Mouse (Mus musculus): ENCODE results near the gene Slc9a3r1. TPM values are rescaled to one million over a fixed set of nuclear protein-coding genes. Genes with fewer than 3 reads are reported as not detected.

Slc9a3r1 gene
- polyA plus RNA-seq, 1 experiment: 5.3 TPM

GRCm38 (mm10) chr11:115157933-115158719 lies 5.0 kb upstream of the Slc9a3r1 start:
- Histone ChIP-seq H3K27ac (replicated peaks; ENCODE audit: low read depth, low read length) (no peak overlapping the region), H3K4me1 (ENCODE audit: control insufficient read depth, insufficient read depth, insufficient read length, low read length) (no peaks in the 10 kb centered on the region), H3K4me3 (ENCODE audit: insufficient read depth, low read depth, low read length) (no peak overlapping the region)

DNA sequence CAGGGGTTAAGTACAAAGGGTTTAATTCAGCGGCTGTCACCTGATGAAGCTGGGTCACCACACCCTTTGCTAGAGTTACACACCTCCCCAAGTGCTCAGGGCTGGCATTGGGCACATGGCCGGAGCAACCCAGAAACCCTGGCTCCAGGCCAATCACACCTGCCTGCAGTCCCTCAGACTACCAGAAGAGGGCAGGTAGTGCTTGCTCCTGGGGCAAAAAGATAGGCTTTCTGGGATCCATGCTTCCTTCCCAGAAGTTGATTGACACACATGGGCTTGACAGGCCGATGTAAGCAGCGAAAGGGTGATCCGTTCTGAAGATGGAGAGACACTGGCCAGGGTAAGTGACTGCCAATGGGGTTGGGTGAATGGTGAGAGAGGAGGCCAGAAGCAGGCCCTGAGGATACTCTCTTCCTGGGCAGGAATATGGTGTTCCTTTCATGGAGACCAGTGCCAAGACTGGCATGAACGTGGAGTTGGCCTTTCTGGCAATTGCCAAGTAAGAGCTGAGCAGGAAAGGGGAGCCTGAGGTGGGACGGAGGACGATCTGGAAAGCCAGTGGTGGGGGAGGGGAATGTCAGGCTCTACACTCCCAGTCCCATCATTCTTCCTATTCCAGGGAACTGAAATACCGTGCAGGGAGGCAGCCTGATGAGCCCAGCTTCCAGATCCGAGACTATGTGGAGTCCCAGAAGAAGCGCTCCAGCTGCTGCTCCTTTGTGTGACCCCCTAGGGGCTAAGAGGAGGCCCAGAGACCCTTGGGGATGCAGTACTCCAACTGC lies 2.9 kb upstream of the Slc9a3r1 start:
- Histone ChIP-seq H3K4me3 (ENCODE audit: insufficient read depth, low read depth, low read length) (no peak overlapping the region), H3K27ac (replicated peaks; ENCODE audit: low read depth, low read length) (no peak overlapping the region), H3K4me1 (ENCODE audit: control insufficient read depth, insufficient read depth, insufficient read length, low read length) (no peaks in the 10 kb centered on the region)

DNA sequence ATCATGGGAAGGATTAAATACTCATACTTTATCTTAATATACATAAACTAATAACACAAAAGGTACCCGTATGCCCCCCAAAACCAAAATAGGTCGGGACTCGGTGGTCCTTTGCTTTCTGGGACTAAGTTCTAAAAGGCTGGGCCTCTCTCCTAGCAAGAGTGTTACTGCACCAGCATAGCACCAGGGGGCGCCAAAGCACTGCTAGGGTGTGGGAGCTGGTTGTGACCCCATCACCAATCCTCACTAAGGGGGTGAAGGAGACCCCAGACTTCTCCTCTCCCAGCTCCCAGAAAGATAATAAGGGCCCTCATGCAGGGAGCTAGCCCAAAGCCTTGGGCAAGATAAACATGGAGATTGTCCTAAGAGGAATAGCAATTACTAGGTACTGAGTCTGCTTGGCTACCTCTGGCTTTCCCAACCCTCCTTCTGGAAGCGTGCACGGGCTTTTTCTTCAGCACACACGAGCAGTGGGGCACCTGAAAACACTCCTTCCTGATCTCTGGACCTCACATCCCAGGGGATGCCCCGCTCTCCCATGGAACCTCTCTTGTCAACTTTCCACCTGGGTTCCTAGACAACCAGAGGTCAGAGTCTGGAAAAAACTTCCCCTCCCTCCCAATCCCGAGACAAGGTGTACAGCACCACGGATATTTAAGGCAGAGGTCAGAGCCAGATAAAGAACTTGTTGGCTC lies 2.1 kb upstream of the Slc9a3r1 start:
- H3K4me1 ChIP-seq (ENCODE audit: control insufficient read depth, insufficient read depth, insufficient read length, low read length): no peaks in the 10 kb centered on the region
- no peak overlapping the region; the same call in 1 of the 2 replicates for H3K27ac ChIP-seq (replicated peaks; ENCODE audit: low read depth, low read length)
- no peak overlapping the region for H3K4me3 ChIP-seq (ENCODE audit: insufficient read depth, low read depth, low read length)

- H3K4me3 ChIP-seq (ENCODE audit: insufficient read depth, low read depth, low read length): no peak overlapping the region
- peak overlapping the region; percentile 25 for H3K27ac ChIP-seq (replicated peaks; ENCODE audit: low read depth, low read length)
- H3K4me1 ChIP-seq (ENCODE audit: control insufficient read depth, insufficient read depth, insufficient read length, low read length): no peaks in the 10 kb centered on the region
These were observed 1.4 kb upstream of the Slc9a3r1 start for GRCm38 (mm10) chr11:115161578-115162204.

DNA sequence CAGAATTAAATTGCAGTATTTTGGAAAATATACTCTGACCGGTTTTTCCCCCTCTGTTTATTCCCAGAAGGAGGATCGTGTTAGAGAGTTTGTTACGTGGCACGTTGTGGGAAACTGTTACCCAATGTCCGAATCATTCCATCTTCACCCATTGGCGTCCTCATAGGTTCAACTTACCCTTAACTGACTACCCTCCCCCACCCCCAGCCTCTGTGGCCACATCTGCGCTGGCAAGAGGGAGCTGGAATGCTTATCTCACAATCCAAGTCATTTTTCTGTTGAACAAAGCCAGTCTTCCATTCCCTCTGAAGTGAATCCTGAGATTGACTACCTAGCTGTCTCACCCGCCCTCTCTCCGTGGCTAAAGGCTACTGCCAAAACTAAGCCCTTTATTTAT lies 938 bp upstream of the Slc9a3r1 start:
- H3K4me1 ChIP-seq (ENCODE audit: control insufficient read depth, insufficient read depth, insufficient read length, low read length): no peaks in the 10 kb centered on the region
- 0 out of 2 replicates have a peak overlapping the region, but pooled peaks have one; percentile 48 for H3K4me3 ChIP-seq (ENCODE audit: insufficient read depth, low read depth, low read length)
- H3K27ac ChIP-seq (replicated peaks; ENCODE audit: low read depth, low read length): no peak overlapping the region

DNA sequence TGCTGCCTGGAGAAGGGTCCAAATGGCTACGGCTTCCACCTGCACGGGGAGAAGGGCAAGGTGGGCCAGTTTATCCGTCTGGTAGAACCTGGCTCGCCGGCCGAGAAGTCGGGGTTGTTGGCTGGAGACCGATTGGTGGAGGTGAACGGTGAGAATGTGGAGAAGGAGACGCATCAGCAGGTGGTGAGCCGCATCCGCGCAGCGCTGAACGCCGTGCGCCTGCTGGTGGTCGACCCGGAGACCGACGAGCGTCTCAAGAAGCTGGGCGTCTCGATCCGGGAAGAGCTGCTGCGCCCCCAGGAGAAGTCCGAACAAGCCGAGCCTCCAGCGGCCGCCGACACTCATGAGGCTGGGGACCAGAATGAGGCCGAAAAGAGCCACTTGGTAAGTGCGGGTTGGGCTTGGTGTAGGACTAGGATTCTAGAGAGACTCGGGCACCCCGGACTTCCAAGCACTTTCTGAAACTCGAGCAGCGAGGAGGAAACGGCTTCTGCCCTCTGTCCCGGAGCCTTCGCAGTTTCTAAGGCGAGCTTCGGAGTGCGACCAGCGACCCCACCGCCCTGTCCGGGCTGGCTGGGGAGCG lies 518 bp downstream of the Slc9a3r1 start:
- Histone ChIP-seq H3K4me1 (ENCODE audit: control insufficient read depth, insufficient read depth, insufficient read length, low read length) (no peaks in the 10 kb centered on the region), H3K27ac (replicated peaks; ENCODE audit: low read depth, low read length) (no peak overlapping the region; the same call in 1 of the 2 replicates), H3K4me3 (ENCODE audit: insufficient read depth, low read depth, low read length) (peak overlapping the region; percentile 80)

DNA sequence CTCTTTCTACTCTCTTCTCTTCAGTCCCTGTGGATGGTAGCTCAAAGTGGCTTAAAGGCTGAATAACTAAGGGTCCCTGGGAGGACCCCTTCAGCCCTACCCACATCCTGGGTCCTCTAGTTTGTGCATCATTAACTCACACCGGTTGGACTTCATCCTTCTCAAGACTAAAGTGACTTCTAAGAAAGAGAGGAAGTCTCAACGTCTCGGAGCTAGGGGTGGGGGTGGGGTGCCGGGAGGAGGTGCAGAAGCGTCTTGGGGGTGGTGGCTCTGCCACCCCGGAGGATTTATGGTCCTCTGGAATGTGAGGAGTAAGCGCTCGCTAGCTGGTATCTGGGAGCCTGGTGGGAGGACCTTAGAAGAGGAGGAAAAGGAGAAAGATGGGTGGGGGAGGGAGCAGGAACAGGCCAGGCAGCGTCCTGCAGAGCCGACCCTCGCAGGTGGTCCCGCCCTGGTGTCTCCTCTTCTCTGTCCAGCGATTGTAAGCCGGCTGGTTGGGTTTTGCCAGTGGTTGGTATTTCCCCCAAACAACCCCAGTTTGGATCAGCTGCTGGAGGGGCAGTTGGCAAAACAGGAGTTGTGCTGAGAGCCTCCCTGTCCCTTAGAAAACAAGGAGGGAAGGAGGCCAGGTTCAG lies 1.3 kb downstream of the Slc9a3r1 start:
- peak overlapping the region; percentile 80 for H3K4me3 ChIP-seq (ENCODE audit: insufficient read depth, low read depth, low read length)
- H3K4me1 ChIP-seq (ENCODE audit: control insufficient read depth, insufficient read depth, insufficient read length, low read length): no peaks in the 10 kb centered on the region
- no peak overlapping the region for H3K27ac ChIP-seq (replicated peaks; ENCODE audit: low read depth, low read length)

GRCm38 (mm10) chr11:115164976-115165374 lies 1.8 kb downstream of the Slc9a3r1 start:
- H3K27ac ChIP-seq (replicated peaks; ENCODE audit: low read depth, low read length): no peak overlapping the region
- no peaks in the 10 kb centered on the region for H3K4me1 ChIP-seq (ENCODE audit: control insufficient read depth, insufficient read depth, insufficient read length, low read length)
- H3K4me3 ChIP-seq (ENCODE audit: insufficient read depth, low read depth, low read length): peak overlapping the region; percentile 80

DNA sequence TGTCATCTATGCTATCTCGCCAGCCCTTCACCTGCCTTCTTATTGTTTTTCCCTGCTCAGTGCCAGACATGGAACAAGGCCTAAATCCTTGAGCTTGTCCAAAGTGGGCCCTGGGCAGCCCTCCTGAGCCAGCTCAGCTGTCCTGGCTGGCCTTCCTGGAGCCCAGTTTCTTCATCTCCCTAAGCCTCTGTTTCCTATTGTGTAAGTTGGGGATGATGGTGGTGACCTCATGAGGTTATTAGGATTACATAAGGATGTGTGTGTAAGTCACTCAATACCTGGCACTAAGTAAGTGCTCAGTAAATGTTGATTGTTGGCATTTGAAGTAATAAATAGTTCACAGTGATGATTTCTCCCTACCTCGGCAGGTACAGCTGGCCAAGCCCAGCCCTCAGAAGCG lies 3.6 kb downstream of the Slc9a3r1 start:
- H3K4me1 ChIP-seq (ENCODE audit: control insufficient read depth, insufficient read depth, insufficient read length, low read length): no peaks in the 10 kb centered on the region
- H3K4me3 ChIP-seq (ENCODE audit: insufficient read depth, low read depth, low read length): no peak overlapping the region
- H3K27ac ChIP-seq (replicated peaks; ENCODE audit: low read depth, low read length): no peak overlapping the region

DNA sequence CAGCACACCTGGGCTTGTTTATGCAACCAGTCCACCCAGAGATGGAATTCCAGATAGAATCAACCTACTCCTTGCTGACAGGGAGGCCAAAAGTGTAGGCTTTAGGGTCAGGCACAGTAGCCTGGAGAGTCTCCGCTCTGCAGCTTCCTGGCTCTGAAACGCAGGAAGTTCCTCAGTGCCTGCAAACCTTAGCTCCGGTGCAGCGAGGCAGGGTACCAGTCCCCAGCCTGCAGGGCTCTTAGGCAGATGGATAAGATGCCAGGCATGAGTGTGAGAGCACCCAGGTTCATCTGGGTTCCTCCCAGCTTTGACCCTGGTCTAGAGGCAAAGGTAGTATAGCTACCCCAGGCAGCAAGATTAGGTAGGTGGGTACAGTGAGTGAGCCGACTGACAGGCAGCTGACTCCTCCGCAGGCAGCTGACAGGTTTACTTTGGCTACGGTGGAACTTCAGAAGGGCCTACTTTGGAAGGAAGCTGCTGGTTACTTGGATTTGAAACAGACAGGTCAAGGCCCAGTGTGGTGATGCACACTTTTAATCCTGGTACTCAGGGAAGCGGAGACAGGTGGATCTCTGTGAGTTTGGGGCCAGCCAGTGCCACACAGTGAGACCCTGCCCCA lies 4.6 kb downstream of the Slc9a3r1 start:
- no peak overlapping the region for H3K4me3 ChIP-seq (ENCODE audit: insufficient read depth, low read depth, low read length)
- no peak overlapping the region for H3K27ac ChIP-seq (replicated peaks; ENCODE audit: low read depth, low read length)
- H3K4me1 ChIP-seq (ENCODE audit: control insufficient read depth, insufficient read depth, insufficient read length, low read length): peaks cover 5% of the 10 kb centered on the region

DNA sequence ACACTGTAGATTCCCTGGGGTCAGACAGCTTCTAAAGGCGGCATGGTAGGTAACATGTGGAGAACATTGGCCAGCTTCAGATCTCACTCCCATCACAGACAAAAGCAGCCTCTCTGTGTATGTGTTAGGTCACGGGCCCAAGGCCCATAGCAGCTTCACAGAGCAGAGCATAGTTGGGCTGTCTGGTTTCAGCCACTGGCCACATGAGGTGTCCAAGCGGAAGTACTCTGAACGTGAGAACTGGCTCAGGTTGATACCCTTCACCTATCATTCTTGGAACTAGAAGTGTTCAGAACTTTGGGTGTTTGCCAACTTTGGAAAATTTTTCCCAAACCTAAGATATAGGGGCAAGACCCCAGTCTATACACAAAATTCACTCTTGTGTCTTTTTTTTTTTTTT lies 6.3 kb downstream of the Slc9a3r1 start:
- Histone ChIP-seq H3K4me3 (ENCODE audit: insufficient read depth, low read depth, low read length) (no peak overlapping the region), H3K27ac (replicated peaks; ENCODE audit: low read depth, low read length) (no peak overlapping the region), H3K4me1 (ENCODE audit: control insufficient read depth, insufficient read depth, insufficient read length, low read length) (peaks cover 13% of the 10 kb centered on the region)

GRCm38 (mm10) chr11:115171125-115171524 lies 8.0 kb downstream of the Slc9a3r1 start:
- H3K4me3 ChIP-seq (ENCODE audit: insufficient read depth, low read depth, low read length): no peak overlapping the region
- no peak overlapping the region for H3K27ac ChIP-seq (replicated peaks; ENCODE audit: low read depth, low read length)
- H3K4me1 ChIP-seq (ENCODE audit: control insufficient read depth, insufficient read depth, insufficient read length, low read length): peaks cover 16% of the 10 kb centered on the region

DNA sequence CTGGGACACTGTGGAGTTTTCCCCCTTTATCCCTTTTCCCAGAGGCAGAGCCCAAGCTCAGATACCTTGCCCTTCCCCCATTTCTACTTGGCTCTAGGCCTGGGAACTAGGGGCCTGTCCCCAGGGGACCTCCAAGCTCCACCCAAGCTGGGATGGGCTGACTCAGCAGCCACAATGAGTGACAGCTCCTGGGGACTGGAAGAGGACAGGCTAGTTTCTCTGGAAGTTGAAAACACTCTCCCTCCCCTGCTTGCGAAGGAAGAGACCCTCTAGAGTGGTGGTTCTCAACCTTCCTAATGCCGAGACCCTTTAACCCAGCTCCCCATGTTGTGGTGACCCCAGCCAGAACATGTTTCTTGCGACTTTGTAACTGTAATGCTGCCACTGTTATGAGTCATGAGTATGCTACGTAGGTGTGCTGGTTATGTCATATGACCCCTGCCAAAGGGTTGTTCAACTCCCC lies 9.7 kb downstream of the Slc9a3r1 start:
- Histone ChIP-seq H3K4me3 (ENCODE audit: insufficient read depth, low read depth, low read length) (no peak overlapping the region), H3K4me1 (ENCODE audit: control insufficient read depth, insufficient read depth, insufficient read length, low read length) (peaks cover 16% of the 10 kb centered on the region), H3K27ac (replicated peaks; ENCODE audit: low read depth, low read length) (no peak overlapping the region)
